Mouse (Mus musculus) small intestine, adult 2 months (tissue): ENCODE measurements around the gene Kcnd2. TPM values are rescaled to one million over a fixed set of nuclear protein-coding genes. Genes with fewer than 3 reads are reported as not detected.

Source experiments
- H3K27ac ChIP-seq: fragments of 200-500 bp; 2 replicates; pipeline ENCODE4 v1.5.1; 2012; ENCODE audit warnings: low read depth, low read length, control low read depth, inconsistent platforms; ENCODE audit not compliant: insufficient read depth
- H3K27me3 ChIP-seq: fragments of 200-500 bp; 2 replicates; pipeline ENCODE4 v1.6.1; 2012; ENCODE audit warnings: mild to moderate bottlenecking, moderate library complexity, low read length, inconsistent platforms; ENCODE audit not compliant: control insufficient read depth, insufficient read depth
- H3K36me3 ChIP-seq: fragments of 200-500 bp; 2 replicates; pipeline ENCODE4 v1.6.1; 2012; ENCODE audit warnings: mild to moderate bottlenecking, low read length, control low read depth, inconsistent platforms; ENCODE audit not compliant: control insufficient read depth, insufficient read depth
- H3K4me1 ChIP-seq: fragments of 200-500 bp; 2 replicates; pipeline ENCODE4 v1.6.1; 2012; ENCODE audit warnings: low read length, inconsistent platforms, mixed read lengths; ENCODE audit not compliant: control insufficient read depth, insufficient read depth, insufficient read length
- H3K4me3 ChIP-seq: fragments of 200-500 bp; 2 replicates; pipeline ENCODE4 v1.5.1; 2012; ENCODE audit warnings: low read depth, mild to moderate bottlenecking, control low read depth, inconsistent platforms, low read length, moderate library complexity
- CTCF ChIP-seq: fragments of 200-500 bp; IDR thresholded peaks from 2 replicates; pipeline ENCODE4 v1.5.1; 2012; ENCODE audit warnings: low read depth, mild to moderate bottlenecking, control low read depth, inconsistent platforms, low read length, moderate library complexity, mixed read lengths; ENCODE audit not compliant: insufficient replicate concordance, insufficient read length; ENCODE audit errors: extremely low read depth
- POLR2A ChIP-seq: fragments of 200-500 bp; IDR thresholded peaks from 2 replicates; pipeline ENCODE4 v1.6.1; 2012; ENCODE audit warnings: low read depth, mild to moderate bottlenecking, control low read depth, inconsistent platforms, low read length, moderate library complexity
- WGBS: fragments of 180-500 bp; shearing (Covaris S2); methylation state at CpG from one replicate; pipeline ENCODE4 v1.1.7; 2018; 5-methylcytosine and 5-hydroxymethylcytosine counted together
- polyA plus RNA-seq: library from polyadenylated mRNA; depleted of rRNA; stranded (reverse); fragments of >200 nt; gene quantifications from 2 replicates; pipeline ENCODE4 v1.2.3, GENCODE M21; 2012

The Kcnd2 gene
- polyA plus RNA-seq, 1 experiment = 0.06 TPM

GRCm38 (mm10) chr6:21609381-21610059, 394.2 kb downstream of the Kcnd2 start:
- Histone ChIP-seq H3K36me3 (no peaks in the 10 kb centered on the region), H3K27me3 (no peaks in the 10 kb centered on the region), H3K27ac (no peak overlapping the region), H3K4me3 (no peak overlapping the region), H3K4me1 (no peaks in the 10 kb centered on the region)
- TF ChIP-seq CTCF = no peak
- TF ChIP-seq POLR2A = no peak
- 73% methylated on average over 7 of the region's 7 CpGs for WGBS

- no peaks in the 10 kb centered on the region for H3K36me3 ChIP-seq
- no peaks in the 10 kb centered on the region for H3K4me1 ChIP-seq
- TF ChIP-seq CTCF = no peak
- TF ChIP-seq POLR2A = no peak
- H3K4me3 ChIP-seq = no peak overlapping the region
- H3K27me3 ChIP-seq = no peaks in the 10 kb centered on the region
- WGBS = 63% methylated on average over 4 of the region's 4 CpGs
- H3K27ac ChIP-seq = no peak overlapping the region
Measured at GRCm38 (mm10) chr6:21629989-21630388, 414.7 kb downstream of the Kcnd2 start.

GRCm38 (mm10) chr6:21655681-21656080, 440.4 kb downstream of the Kcnd2 start:
- Histone ChIP-seq H3K27me3 (no peaks in the 10 kb centered on the region), H3K27ac (no peak overlapping the region), H3K36me3 (no peaks in the 10 kb centered on the region), H3K4me1 (no peaks in the 10 kb centered on the region), H3K4me3 (no peak overlapping the region)
- no peak for TF ChIP-seq POLR2A
- TF ChIP-seq CTCF = no peak

GRCm38 (mm10) chr6:21664135-21664534, 448.8 kb downstream of the Kcnd2 start:
- Histone ChIP-seq H3K27ac (no peak overlapping the region), H3K27me3 (no peaks in the 10 kb centered on the region), H3K4me1 (no peaks in the 10 kb centered on the region), H3K4me3 (no peak overlapping the region), H3K36me3 (no peaks in the 10 kb centered on the region)
- TF ChIP-seq CTCF (no peak), POLR2A (no peak)
- WGBS = 78% methylated on average over 6 of the region's 6 CpGs

GRCm38 (mm10) chr6:21664638-21665037, 449.3 kb downstream of the Kcnd2 start:
- Histone ChIP-seq H3K4me3 (no peak overlapping the region), H3K4me1 (no peaks in the 10 kb centered on the region), H3K27me3 (no peaks in the 10 kb centered on the region), H3K27ac (no peak overlapping the region), H3K36me3 (no peaks in the 10 kb centered on the region)
- WGBS = 72% methylated on average over 4 of the region's 4 CpGs
- TF ChIP-seq POLR2A = no peak
- TF ChIP-seq CTCF = no peak

GRCm38 (mm10) chr6:21684252-21684651, 468.9 kb downstream of the Kcnd2 start:
- Histone ChIP-seq H3K4me1 (no peaks in the 10 kb centered on the region), H3K27ac (no peak overlapping the region), H3K4me3 (no peak overlapping the region), H3K36me3 (no peaks in the 10 kb centered on the region), H3K27me3 (no peaks in the 10 kb centered on the region)
- WGBS = 43% methylated on average over 6 of the region's 6 CpGs
- TF ChIP-seq POLR2A = no peak
- no peak for TF ChIP-seq CTCF

- Histone ChIP-seq H3K27ac (no peak overlapping the region), H3K4me3 (no peak overlapping the region), H3K36me3 (no peaks in the 10 kb centered on the region), H3K4me1 (no peaks in the 10 kb centered on the region), H3K27me3 (no peaks in the 10 kb centered on the region)
- 81% methylated on average over 1 of the region's 1 CpGs for WGBS
- TF ChIP-seq CTCF (no peak), POLR2A (no peak)
Measured at GRCm38 (mm10) chr6:21686388-21686787, 471.1 kb downstream of the Kcnd2 start.

DNA sequence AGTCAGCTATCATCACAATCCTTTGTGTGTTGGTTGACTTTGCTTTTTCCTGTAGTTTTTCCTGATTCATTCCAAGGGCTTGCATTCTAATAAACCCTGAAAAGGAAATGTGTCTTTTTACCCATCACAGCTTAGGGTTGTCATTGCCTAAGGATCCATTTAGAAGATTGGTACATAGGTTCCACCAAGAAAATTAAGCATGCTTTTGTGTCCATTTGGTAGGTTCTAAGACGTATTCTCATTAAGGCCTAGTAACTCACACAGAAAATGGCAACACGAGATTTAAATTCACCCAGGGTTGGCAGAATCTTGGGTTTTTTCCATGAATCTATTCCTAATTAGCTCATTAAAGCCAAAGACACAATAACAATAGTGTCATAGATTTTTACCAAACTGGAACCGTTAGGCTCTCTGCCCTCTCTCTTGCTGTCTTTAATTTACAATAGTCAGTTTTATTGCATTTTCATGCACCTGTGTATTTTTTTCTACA, 477.6 kb downstream of the Kcnd2 start:
- no peak overlapping the region for H3K27ac ChIP-seq
- no peaks in the 10 kb centered on the region for H3K36me3 ChIP-seq
- H3K4me1 ChIP-seq = no peaks in the 10 kb centered on the region
- 81% methylated on average over 3 of the region's 3 CpGs for WGBS
- TF ChIP-seq POLR2A (no peak), CTCF (no peak)
- H3K4me3 ChIP-seq = no peak overlapping the region
- no peaks in the 10 kb centered on the region for H3K27me3 ChIP-seq
